Mouse (Mus musculus) adrenal gland, postnatal 10 days (tissue): ENCODE results near the gene Tpm3. TPM values are rescaled to one million over a fixed set of nuclear protein-coding genes. Genes with fewer than 3 reads are reported as not detected.

Experiments
- DNase-seq: peaks from one replicate; pipeline ENCODE4 v3.0.0; 2021; ENCODE audit warnings: mixed read lengths
- total RNA-seq, 2 experiments: library from RNA; stranded (reverse); gene quantifications; 2 replicates each; pipeline ENCODE4 v1.2.3; 2021

The Tpm3 gene
- total RNA-seq, 2 experiments from 2014 or later: 165 to 251 TPM

- peak; percentile 48 for DNase-seq
Measured at GRCm38 (mm10) chr3:90083698-90084324, 11.4 kb downstream of the Tpm3 start.

GRCm38 (mm10) chr3:90084790-90085189 is 12.3 kb downstream of the Tpm3 start:
- no peak for DNase-seq

- DNase-seq: no peak
Measured at GRCm38 (mm10) chr3:90085281-90085680, 12.8 kb downstream of the Tpm3 start.

- DNase-seq: no peak
Measured at GRCm38 (mm10) chr3:90086068-90086467, 13.6 kb downstream of the Tpm3 start.

GRCm38 (mm10) chr3:90088617-90089016 is 16.2 kb downstream of the Tpm3 start:
- no peak for DNase-seq

- DNase-seq: no peak
Measured at GRCm38 (mm10) chr3:90090892-90091291, 18.4 kb downstream of the Tpm3 start.

- DNase-seq: no peak
Measured at GRCm38 (mm10) chr3:90094453-90094852, 22.0 kb downstream of the Tpm3 start.

- no peak for DNase-seq
Measured at GRCm38 (mm10) chr3:90097928-90098327, 25.5 kb downstream of the Tpm3 start.

GRCm38 (mm10) chr3:90101010-90101409 is 28.6 kb downstream of the Tpm3 start:
- no peak for DNase-seq

- DNase-seq: no peak
Measured at GRCm38 (mm10) chr3:90101673-90102072, 29.2 kb downstream of the Tpm3 start.

- no peak for DNase-seq
Measured at GRCm38 (mm10) chr3:90102239-90102638, 29.8 kb downstream of the Tpm3 start.

- no peak for DNase-seq
Measured at GRCm38 (mm10) chr3:90103176-90103575, 30.7 kb downstream of the Tpm3 start.

- DNase-seq: no peak
Measured at GRCm38 (mm10) chr3:90103938-90104337, 31.5 kb downstream of the Tpm3 start, which contains the start of gene Nup210l. Gene Nup210l, plus strand, starts transcription at chr3:90104132.

GRCm38 (mm10) chr3:90111706-90112105 is 39.3 kb downstream of the Tpm3 start:
- no peak for DNase-seq

GRCm38 (mm10) chr3:90114342-90114741 is 41.9 kb downstream of the Tpm3 start:
- peak; percentile 44 for DNase-seq

- DNase-seq: peak; percentile 52
Measured at GRCm38 (mm10) chr3:90115526-90115925, 43.1 kb downstream of the Tpm3 start.

- DNase-seq: peak; percentile 62
Measured at GRCm38 (mm10) chr3:90118132-90118790, 45.8 kb downstream of the Tpm3 start.

- peak; percentile 52 for DNase-seq
Measured at GRCm38 (mm10) chr3:90122036-90122435, 49.6 kb downstream of the Tpm3 start.

- no peak for DNase-seq
Measured at GRCm38 (mm10) chr3:90125710-90126109, 53.3 kb downstream of the Tpm3 start.

- DNase-seq: no peak
Measured at GRCm38 (mm10) chr3:90127881-90128280, 55.4 kb downstream of the Tpm3 start.

- DNase-seq: no peak
Measured at GRCm38 (mm10) chr3:90132745-90133144, 60.3 kb downstream of the Tpm3 start.

- DNase-seq: no peak
Measured at GRCm38 (mm10) chr3:90133331-90133730, 60.9 kb downstream of the Tpm3 start.

- peak; percentile 41 for DNase-seq
Measured at GRCm38 (mm10) chr3:90134483-90134882, 62.0 kb downstream of the Tpm3 start.

GRCm38 (mm10) chr3:90134993-90135392 is 62.5 kb downstream of the Tpm3 start:
- DNase-seq: no peak
